Mouse (Mus musculus) limb, embryonic 14.5 days (tissue): ENCODE measurements around the gene Pfkm. TPM values are rescaled to one million over a fixed set of nuclear protein-coding genes. Genes with fewer than 3 reads are reported as not detected.

Experiments used
- ATAC-seq: fragments of 200-750 bp; cut with Nextera tagmentation; 2 replicates; pipeline ENCODE4 v1.8.0; 2017; ENCODE audit warnings: low read depth, moderate number of reproducible peaks, moderate TSS enrichment; ENCODE audit not compliant: low FRiP score
- DNase-seq: peaks from one replicate; pipeline ENCODE4 v3.0.0-alpha.2; 2015; ENCODE audit warnings: low spot score
- H3K27ac ChIP-seq: fragments of 300-500 bp; sonication (generic); replicated peaks from 2 replicates; pipeline ENCODE4 v1.5.1; 2014; ENCODE audit warnings: low read depth, mild to moderate bottlenecking, low read length, moderate library complexity, mixed read lengths
- H3K27me3 ChIP-seq: fragments of 300-500 bp; sonication (generic); 2 replicates; pipeline ENCODE4 v1.6.1; 2014; ENCODE audit warnings: low read length, mixed read lengths; ENCODE audit not compliant: control insufficient read depth, insufficient read depth
- H3K36me3 ChIP-seq: fragments of 300-500 bp; sonication (generic); 2 replicates; pipeline ENCODE4 v1.6.1; 2014; ENCODE audit warnings: mild to moderate bottlenecking, low read length, moderate library complexity, mixed read lengths; ENCODE audit not compliant: control insufficient read depth, insufficient read depth
- H3K4me1 ChIP-seq: fragments of 300-500 bp; sonication (generic); 2 replicates; pipeline ENCODE4 v1.6.1; 2014; ENCODE audit warnings: antibody characterized with exemption, low read length, mixed read lengths; ENCODE audit not compliant: control insufficient read depth, insufficient read depth
- H3K4me2 ChIP-seq: fragments of 300-500 bp; sonication (generic); replicated peaks from 2 replicates; pipeline ENCODE4 v1.6.1; 2014; ENCODE audit warnings: low read depth, mild to moderate bottlenecking, low read length, moderate library complexity; ENCODE audit not compliant: severe bottlenecking
- H3K4me3 ChIP-seq: fragments of 300-500 bp; sonication (generic); replicated peaks from 2 replicates; pipeline ENCODE4 v1.5.1; 2014; ENCODE audit warnings: low read length
- H3K9ac ChIP-seq: fragments of 300-500 bp; sonication (generic); 2 replicates; pipeline ENCODE4 v1.6.1; 2014; ENCODE audit warnings: mild to moderate bottlenecking, low read depth, low read length, moderate library complexity; ENCODE audit not compliant: severe bottlenecking
- H3K9me3 ChIP-seq: fragments of 300-500 bp; sonication (generic); 2 replicates; pipeline ENCODE4 v1.6.1; 2016; ENCODE audit warnings: low read length; ENCODE audit not compliant: control insufficient read depth
- POLR2A ChIP-seq: fragments of 200-500 bp; IDR thresholded peaks from 2 replicates; pipeline ENCODE4 v1.8.0; 2012; ENCODE audit warnings: inconsistent platforms, mild to moderate bottlenecking, moderate library complexity, borderline replicate concordance; ENCODE audit not compliant: insufficient read depth, insufficient read length; ENCODE audit errors: extremely low read depth
- WGBS: fragments of 180-500 bp; shearing (Covaris S2); extraction: QIAGEN DNeasy Blood & Tissue Kit; methylation state at CpG from one replicate; pipeline ENCODE4 v1.1.7; 2014; 5-methylcytosine and 5-hydroxymethylcytosine counted together
- polyA plus RNA-seq, 2 experiments: library from polyadenylated mRNA; depleted of rRNA in 1 of 2; stranded (reverse) in 1 of 2; unstranded in 1 of 2; fragments of >200 nt; fragmentation: Nextera tagmentation in 1 of 2; extraction: Ambion mirVana in 1 of 2; gene quantifications; 2 replicates each; pipeline versions ENCODE4 v1.2.1 to v1.2.3; 2012 to 2014

Pfkm gene
- polyA plus RNA-seq, 2 experiments, result 49.8 to 75.8 TPM

GRCm38 (mm10) chr15:98180567-98181131, 88.3 kb downstream of the Pfkm start:
- Histone ChIP-seq H3K27ac (no peak overlapping the region), H3K36me3 (no peaks in the 10 kb centered on the region), H3K4me3 (peak overlapping the region; percentile 50), H3K9me3 (no peaks in the 10 kb centered on the region), H3K9ac (peak overlapping the region; percentile 36), H3K4me1 (no peaks in the 10 kb centered on the region), H3K4me2 (peak overlapping the region; percentile 61), H3K27me3 (no peaks in the 10 kb centered on the region)
- TF ChIP-seq POLR2A, result no peak
- ATAC-seq (no peak), DNase-seq (no peak)
- WGBS, result 7% methylated on average over 26 of the region's 26 CpGs

GRCm38 (mm10) chr15:98181132-98181711, 88.8 kb downstream of the Pfkm start:
- no peak overlapping the region for H3K27ac ChIP-seq

More at GRCm38 (mm10) chr15:98181132-98181711, 88.8 kb downstream of the Pfkm start:
- no peak for TF ChIP-seq POLR2A
- ATAC-seq (peak; percentile 97), DNase-seq (peak; percentile 91)
- H3K4me3 ChIP-seq, result peak overlapping the region; percentile 50
- H3K4me1 ChIP-seq, result no peaks in the 10 kb centered on the region
- no peaks in the 10 kb centered on the region for H3K27me3 ChIP-seq
- H3K9me3 ChIP-seq, result no peaks in the 10 kb centered on the region
- peak overlapping the region; percentile 61 for H3K4me2 ChIP-seq
- H3K36me3 ChIP-seq, result no peaks in the 10 kb centered on the region
- H3K9ac ChIP-seq, result peak overlapping the region; percentile 36
- WGBS, result 0% methylated on average over 27 of the region's 30 CpGs

Other genes starting within 250 kb of the Pfkm start
- gene Hdac7, start 248.1 kb upstream of the Pfkm start, polyA plus RNA-seq (2012; rRNA removed), result 79.3 and 113 TPM in 2 replicates
- gene Hdac7, start 248.1 kb upstream of the Pfkm start, polyA plus RNA-seq (2014; fragmentation: Nextera tagmentation; extraction: Ambion mirVana), result 36.5 and 39.5 TPM in 2 replicates
- gene Vdr, start 182.0 kb upstream of the Pfkm start, polyA plus RNA-seq (2012; rRNA removed), result 3.4 and 4.0 TPM in 2 replicates
- gene Vdr, start 182.0 kb upstream of the Pfkm start, polyA plus RNA-seq (2014; fragmentation: Nextera tagmentation; extraction: Ambion mirVana), result 1.9 and 2.0 TPM in 2 replicates
- 49.9 and 59.1 TPM in 2 replicates for gene Tmem106c, start 128.4 kb upstream of the Pfkm start, polyA plus RNA-seq (2012; rRNA removed)
- gene Tmem106c, start 128.4 kb upstream of the Pfkm start, polyA plus RNA-seq (2014; fragmentation: Nextera tagmentation; extraction: Ambion mirVana), result 49.8 and 51.5 TPM in 2 replicates
- gene Col2a1, start 87.9 kb upstream of the Pfkm start, polyA plus RNA-seq (2012; rRNA removed), result 1,642 and 1,975 TPM in 2 replicates
- 754 and 761 TPM in 2 replicates for gene Col2a1, start 87.9 kb upstream of the Pfkm start, polyA plus RNA-seq (2014; fragmentation: Nextera tagmentation; extraction: Ambion mirVana)
- 30.5 and 33.5 TPM in 2 replicates for gene Senp1, start 1.2 kb downstream of the Pfkm start, polyA plus RNA-seq (2012; rRNA removed)
- 32.5 and 34.4 TPM in 2 replicates for gene Senp1, start 1.2 kb downstream of the Pfkm start, polyA plus RNA-seq (2014; fragmentation: Nextera tagmentation; extraction: Ambion mirVana)
- 42.4 and 49.3 TPM in 2 replicates for gene Asb8, start 73.0 kb downstream of the Pfkm start, polyA plus RNA-seq (2012; rRNA removed)
- 55.7 and 57.3 TPM in 2 replicates for gene Asb8, start 73.0 kb downstream of the Pfkm start, polyA plus RNA-seq (2014; fragmentation: Nextera tagmentation; extraction: Ambion mirVana)
- gene Ccdc184, start 74.6 kb downstream of the Pfkm start, polyA plus RNA-seq (2012; rRNA removed), result 0.23 and 0.33 TPM in 2 replicates
- gene Ccdc184, start 74.6 kb downstream of the Pfkm start, polyA plus RNA-seq (2014; fragmentation: Nextera tagmentation; extraction: Ambion mirVana), result 0.10 and 0.37 TPM in 2 replicates
- not detected in 2 replicates for gene Olfr288, start 103.0 kb downstream of the Pfkm start, polyA plus RNA-seq (2012; rRNA removed)
- gene Olfr288, start 103.0 kb downstream of the Pfkm start, polyA plus RNA-seq (2014; fragmentation: Nextera tagmentation; extraction: Ambion mirVana), result not detected in 2 replicates
- gene Gm44579, start 128.4 kb downstream of the Pfkm start, polyA plus RNA-seq (2012; rRNA removed), result not detected in 2 replicates
- gene Gm44579, start 128.4 kb downstream of the Pfkm start, polyA plus RNA-seq (2014; fragmentation: Nextera tagmentation; extraction: Ambion mirVana), result not detected in 2 replicates
- gene Olfr287, start 128.5 kb downstream of the Pfkm start, polyA plus RNA-seq (2012; rRNA removed), result not detected in 2 replicates
- gene Olfr287, start 128.5 kb downstream of the Pfkm start, polyA plus RNA-seq (2014; fragmentation: Nextera tagmentation; extraction: Ambion mirVana), result not detected in 2 replicates
- not detected in 2 replicates for gene Olfr286, start 141.9 kb downstream of the Pfkm start, polyA plus RNA-seq (2012; rRNA removed)
- gene Olfr286, start 141.9 kb downstream of the Pfkm start, polyA plus RNA-seq (2014; fragmentation: Nextera tagmentation; extraction: Ambion mirVana), result not detected in 2 replicates
- gene H1fnt, start 164.7 kb downstream of the Pfkm start, polyA plus RNA-seq (2012; rRNA removed), result not detected in 2 replicates
- not detected in 2 replicates for gene H1fnt, start 164.7 kb downstream of the Pfkm start, polyA plus RNA-seq (2014; fragmentation: Nextera tagmentation; extraction: Ambion mirVana)
- gene Zfp641, start 203.6 kb downstream of the Pfkm start, polyA plus RNA-seq (2012; rRNA removed), result 1.3 and 1.5 TPM in 2 replicates
- gene Zfp641, start 203.6 kb downstream of the Pfkm start, polyA plus RNA-seq (2014; fragmentation: Nextera tagmentation; extraction: Ambion mirVana), result 0.32 and 0.79 TPM in 2 replicates
- gene Olfr285, start 224.8 kb downstream of the Pfkm start, polyA plus RNA-seq (2012; rRNA removed), result not detected in 2 replicates
- gene Olfr285, start 224.8 kb downstream of the Pfkm start, polyA plus RNA-seq (2014; fragmentation: Nextera tagmentation; extraction: Ambion mirVana), result not detected in 2 replicates
- gene Olfr284, start 248.4 kb downstream of the Pfkm start, polyA plus RNA-seq (2012; rRNA removed), result 0.10 TPM in 1 of 2 replicates, not detected in the other
- not detected in 2 replicates for gene Olfr284, start 248.4 kb downstream of the Pfkm start, polyA plus RNA-seq (2014; fragmentation: Nextera tagmentation; extraction: Ambion mirVana)